Mouse (Mus musculus): ENCODE measurements at regions not wholly inside any gene's neighbourhood (a gene's known extent, or its start where the extent isn't known, plus 50 kb on each side); places are given as distances from the start of the nearest gene placed in this dataset.

DNA sequence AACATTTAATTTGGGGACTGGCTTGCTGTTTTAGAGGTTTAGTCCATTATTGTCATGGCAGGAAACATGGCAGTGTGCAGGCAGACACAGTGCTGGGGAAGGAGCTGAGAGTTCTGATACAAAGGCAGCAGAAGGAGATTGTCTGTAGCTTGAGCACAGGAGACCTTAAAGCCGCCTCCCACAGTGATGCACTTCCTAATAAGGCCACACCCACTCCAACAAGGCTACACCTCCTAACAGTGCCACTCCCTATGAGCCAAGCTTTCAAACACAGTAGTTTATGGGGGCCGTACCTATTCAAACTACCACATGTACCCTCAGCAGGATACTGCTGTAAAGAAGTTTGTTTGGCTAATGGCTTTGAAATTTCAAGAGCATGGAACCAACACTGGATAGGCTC, 113.3 kb upstream of the Zfp217 start:
- DNase-seq (ENCODE audit: low read depth, low spot score), result no peak
- no peak for TF ChIP-seq MAX (IDR thresholded peaks at IDR 0.05; ENCODE audit: low read length)
- no peak for TF ChIP-seq EP300 (IDR thresholded peaks at IDR 0.05; ENCODE audit: low read depth in 1 of 2, low read length in 2 of 2)
- TF ChIP-seq GABPA (IDR thresholded peaks at IDR 0.05; ENCODE audit: low read depth, low read length), result no peak
- TF ChIP-seq MYC (IDR thresholded peaks at IDR 0.05; ENCODE audit: low read depth, low read length), result no peak
- TF ChIP-seq ETS1 (IDR thresholded peaks at IDR 0.05; ENCODE audit: low read depth, low read length), result no peak
- TF ChIP-seq USF1 (IDR thresholded peaks at IDR 0.05; ENCODE audit: low read depth, low read length), result no peak
- TF ChIP-seq MAZ (IDR thresholded peaks at IDR 0.05; ENCODE audit: low read depth, low read length), result no peak
- TF ChIP-seq E2F4 (IDR thresholded peaks at IDR 0.05; ENCODE audit: borderline replicate concordance, low read depth, low read length), result no peak
- no peak for TF ChIP-seq CHD2 (IDR thresholded peaks at IDR 0.05; ENCODE audit: low read length)
- TF ChIP-seq POLR2AphosphoS5 (IDR thresholded peaks at IDR 0.05; ENCODE audit: borderline replicate concordance, low read depth, low read length), result no peak
- no peak for TF ChIP-seq UBTF (IDR thresholded peaks at IDR 0.05; ENCODE audit: borderline replicate concordance, insufficient read depth, low read depth, low read length)
- TF ChIP-seq SIN3A (IDR thresholded peaks at IDR 0.05; ENCODE audit: low read length), result no peak
- TF ChIP-seq RCOR1 (IDR thresholded peaks at IDR 0.05; ENCODE audit: low read depth, low read length), result no peak
- no peak for TF ChIP-seq KAT2A (conservative IDR thresholded peaks at IDR 0.05; ENCODE audit: low read depth, low read length)
- no peak for TF ChIP-seq CHD1 (IDR thresholded peaks at IDR 0.05; ENCODE audit: low read depth, low read length)
- TF ChIP-seq ZMIZ1 (IDR thresholded peaks at IDR 0.05; ENCODE audit: low read depth, low read length), result no peak
- TF ChIP-seq NRF1 (IDR thresholded peaks at IDR 0.05; ENCODE audit: insufficient read depth, low read depth, low read length, poor library complexity, severe bottlenecking), result no peak
- TF ChIP-seq ZNF384 (IDR thresholded peaks at IDR 0.05; ENCODE audit: low read depth, low read length), result no peak
- no peak for TF ChIP-seq MYB (IDR thresholded peaks at IDR 0.05; ENCODE audit: low read depth, low read length)
- no peak for TF ChIP-seq USF2 (IDR thresholded peaks at IDR 0.05; ENCODE audit: borderline replicate concordance in 1 of 2, insufficient read depth in 1 of 2, low read depth in 1 of 2, low read length in 2 of 2)

More for the DNA sequence above, 113.3 kb upstream of the Zfp217 start:
- H3K4me1 ChIP-seq (ENCODE audit: control insufficient read depth in 1 of 2, insufficient read depth in 2 of 2, low read length in 2 of 2), result no peaks in the 10 kb centered on the region
- H3K9me3 ChIP-seq (replicated peaks; ENCODE audit: insufficient read depth, low read length), result no peaks in the 10 kb centered on the region
- no peaks in the 10 kb centered on the region for H3K36me3 ChIP-seq (ENCODE audit: control insufficient read depth in 1 of 2, insufficient read depth in 2 of 2, low read length in 2 of 2)
- H3K4me3 ChIP-seq (ENCODE audit: control insufficient read depth in 1 of 2, insufficient read depth in 1 of 2, low read depth in 2 of 2, low read length in 2 of 2), result no peak overlapping the region
- H3K27ac ChIP-seq (ENCODE audit: control insufficient read depth, low read depth, low read length), result no peak overlapping the region
- H3K9ac ChIP-seq (ENCODE audit: control insufficient read depth, low read depth, low read length, poor library complexity, severe bottlenecking), result no peak overlapping the region
- H3K79me2 ChIP-seq (ENCODE audit: control insufficient read depth, insufficient read depth, low read length, poor library complexity), result no peaks in the 10 kb centered on the region
- no peaks in the 10 kb centered on the region for H3K27me3 ChIP-seq (ENCODE audit: control insufficient read depth in 1 of 2, insufficient read depth in 2 of 2, low read length in 2 of 2)

Data from MEL (cell line).